Mouse (Mus musculus) embryo, embryonic 10 days (tissue): ENCODE measurements around the gene Cpsf4.
"Not testable (repeated sequence)": the region's sequence is repeated elsewhere in the genome, so short reads cannot be mapped to it uniquely, and the experiment has no call there.

Experiments
- DNase-seq: peaks from one replicate; pipeline ENCODE4 v3.0.0-alpha.2; 2015; ENCODE audit warnings: low spot score

Gene Cpsf4

DNA sequence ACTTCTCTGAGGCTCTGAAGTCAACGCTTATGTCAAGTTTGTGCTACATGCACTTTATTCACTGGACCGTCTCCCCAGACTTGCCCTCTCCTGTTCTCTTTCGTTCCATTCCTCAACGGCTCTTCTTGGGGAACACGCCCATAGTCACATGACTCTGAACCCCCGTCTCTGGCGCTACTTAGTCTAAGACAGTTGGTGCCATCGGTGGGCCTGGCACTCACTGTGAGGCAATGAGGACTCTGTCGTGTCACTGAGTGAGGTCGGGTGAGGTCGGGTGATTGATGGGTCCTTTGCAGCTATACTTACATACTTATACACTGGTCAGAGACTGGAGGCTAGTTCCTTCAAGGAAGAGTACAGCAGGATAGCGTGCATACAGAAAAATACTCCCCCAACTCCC lies 56.4 kb downstream of the Cpsf4 start:
- no peak for DNase-seq

DNA sequence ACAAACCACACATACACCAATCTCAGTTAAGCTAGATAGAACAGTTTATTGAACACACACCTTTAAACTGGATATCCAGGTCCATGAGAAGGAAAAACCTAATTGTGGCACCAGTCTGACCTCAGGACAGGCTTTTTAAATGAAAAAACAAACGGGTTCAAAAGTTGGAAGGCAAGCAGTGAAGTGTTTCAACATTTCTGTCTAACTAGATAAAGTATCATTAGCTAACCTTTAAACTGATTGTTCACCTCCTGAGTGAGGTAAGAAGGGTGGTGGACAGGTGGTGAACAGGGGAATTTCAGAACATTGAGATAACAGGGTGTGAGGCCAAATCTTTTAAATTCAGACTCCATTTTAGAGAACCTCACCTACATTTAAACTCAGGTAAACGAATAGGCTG lies 59.4 kb downstream of the Cpsf4 start:
- DNase-seq = no peak

DNA sequence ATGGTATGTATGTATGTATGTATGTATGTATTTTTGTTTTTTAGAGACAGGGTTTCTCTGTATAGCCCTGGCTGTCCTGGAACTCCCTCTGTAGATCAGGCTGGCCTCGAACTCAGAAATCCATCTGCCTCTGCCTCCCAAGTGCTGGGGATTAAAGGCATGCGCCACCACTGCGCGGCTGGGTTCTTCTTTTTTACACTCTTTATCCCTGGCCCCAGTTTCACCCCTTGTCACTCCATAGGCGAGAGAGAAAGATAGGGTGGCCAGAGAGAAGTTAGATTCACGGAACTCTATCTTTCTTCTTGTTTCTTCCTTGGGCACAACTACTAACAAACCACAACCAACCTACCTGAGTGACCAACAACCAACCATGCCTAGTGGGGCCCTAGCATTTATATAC lies 62.3 kb downstream of the Cpsf4 start:
- DNase-seq = not testable (repeated sequence)

DNA sequence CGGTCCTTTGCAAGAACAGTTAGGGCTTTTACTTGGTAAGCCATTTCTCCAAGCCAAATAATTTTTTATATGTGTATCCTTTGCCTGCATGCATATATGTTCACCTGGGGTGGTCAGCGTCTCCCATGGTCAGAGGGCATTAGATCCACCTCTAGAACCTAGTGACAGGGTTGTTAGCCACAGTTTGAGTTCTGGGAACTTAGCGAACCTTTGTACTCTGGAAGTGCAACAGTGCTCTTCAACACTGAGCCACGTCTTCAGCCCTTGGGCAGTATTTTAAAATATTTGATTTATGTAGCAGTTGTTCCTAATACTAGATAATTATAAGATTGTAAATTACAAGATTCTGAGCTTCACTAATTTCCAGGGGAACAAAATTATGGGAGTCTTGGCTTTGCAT lies 63.6 kb downstream of the Cpsf4 start:
- no peak for DNase-seq

DNA sequence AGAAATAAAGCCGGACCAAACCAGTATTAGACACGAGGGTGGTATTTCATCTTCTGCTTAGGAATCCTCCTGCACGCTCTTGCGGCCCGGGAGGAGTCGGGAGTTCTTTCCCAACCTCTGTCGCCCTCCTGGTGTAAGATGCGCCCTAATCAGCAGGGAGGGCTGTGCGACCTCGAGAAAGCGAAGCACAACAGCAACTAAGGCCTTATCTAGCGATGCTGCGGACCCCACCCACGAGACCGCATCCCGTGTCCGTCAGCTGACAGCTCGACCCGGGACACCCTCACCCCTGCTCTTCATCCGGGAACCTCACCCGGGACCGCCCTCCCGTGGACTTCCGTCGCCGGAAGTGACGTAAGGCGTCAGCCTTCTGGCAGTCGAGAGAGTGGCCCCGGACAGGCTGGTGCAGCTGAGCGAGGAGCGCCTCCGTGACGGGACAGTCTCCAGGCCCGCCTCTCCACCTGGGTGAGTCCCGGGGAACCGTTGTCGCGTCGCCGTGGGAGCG lies 64.4 kb downstream of the Cpsf4 start, which contains the start of gene Zfp655:
Zfp655 (plus strand) TSS at position 349 of the 505 bp plus-strand sequence.
- DNase-seq = peak; percentile 98
